Mouse (Mus musculus): ENCODE results near the gene Npffr2.
"Not testable (repeated sequence)": the region's sequence is repeated elsewhere in the genome, so short reads cannot be mapped to it uniquely, and the experiment has no call there.

The Npffr2 gene

DNA sequence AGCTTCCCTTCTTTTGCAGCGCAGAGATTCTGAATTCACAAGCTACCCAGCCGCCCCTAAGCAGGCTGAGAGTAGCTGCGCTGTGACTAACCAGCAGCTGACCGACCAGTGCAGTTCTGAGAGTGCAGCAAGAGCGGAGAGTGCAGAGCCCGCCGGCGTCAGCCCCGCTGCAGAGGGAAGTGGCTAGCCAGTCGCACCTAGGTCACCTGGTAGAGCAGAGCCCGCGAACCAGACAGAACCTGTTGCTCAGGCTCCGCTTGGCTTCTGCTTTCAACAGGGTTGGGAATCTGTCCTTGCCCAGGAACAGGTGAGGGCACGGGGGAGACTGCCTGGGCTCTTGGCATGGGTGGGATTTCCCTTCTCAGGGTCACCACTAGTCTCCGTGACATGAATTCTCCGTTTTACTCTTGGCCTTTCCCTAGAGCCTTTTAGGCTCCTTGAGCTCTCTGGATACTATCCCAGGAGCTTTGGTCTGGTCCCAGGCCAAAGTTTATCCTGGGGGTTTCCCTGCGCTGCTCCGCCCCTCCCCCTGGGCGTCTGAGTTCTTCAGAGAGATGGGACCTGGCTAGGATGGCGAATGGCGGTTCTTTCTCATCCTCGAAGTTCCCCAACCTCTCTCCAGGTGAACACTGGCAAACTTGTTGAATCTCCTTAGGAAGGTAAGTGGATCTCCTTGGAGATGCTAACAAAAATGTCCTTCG, at the start of gene Npffr2:
Npffr2 (plus strand) TSS at position 552 of the 701 bp plus-strand sequence.
- DNase-seq (ENCODE audit: low read depth, low spot score): no peak

DNA sequence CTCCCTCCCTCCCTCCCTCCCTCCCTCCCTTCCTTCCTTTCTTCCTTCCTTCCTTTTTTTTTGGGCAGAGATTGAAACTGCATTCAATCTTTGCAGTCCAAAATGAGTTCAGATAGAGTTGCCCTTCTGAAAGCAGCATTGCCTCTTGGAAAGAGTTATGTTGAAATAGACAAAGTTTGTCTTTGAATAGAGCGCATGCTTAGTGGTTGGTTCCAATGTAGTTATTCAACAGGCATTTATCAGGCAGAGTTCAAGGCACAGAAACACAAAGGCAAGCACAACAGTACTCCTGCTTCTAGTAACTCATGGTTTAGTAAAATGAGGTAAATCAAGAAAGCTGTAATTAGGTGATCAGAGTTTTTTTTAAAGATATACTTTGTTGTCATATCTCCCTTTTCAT, 34.7 kb upstream of the Npffr2 start:
- no peak for DNase-seq (ENCODE audit: low read depth, low spot score)

DNA sequence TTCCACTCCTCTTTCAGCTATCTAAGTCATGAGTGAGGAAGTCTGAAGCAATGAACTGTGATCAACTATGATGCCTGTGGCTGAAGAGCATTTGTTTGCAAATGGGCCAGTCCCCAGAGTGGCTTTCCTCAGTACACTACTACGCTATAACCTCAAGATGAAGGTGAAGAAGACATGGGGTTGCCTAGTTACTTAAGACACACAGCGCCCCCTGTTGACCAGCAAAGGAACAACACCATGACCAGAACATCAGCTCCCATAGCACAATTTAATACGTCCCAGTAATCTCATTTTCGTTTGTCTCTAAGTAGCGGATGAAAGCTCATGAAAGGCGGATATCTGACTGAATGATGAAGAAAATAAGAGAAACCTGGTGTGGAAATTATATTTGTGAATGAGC, 27.0 kb upstream of the Npffr2 start:
- DNase-seq (ENCODE audit: low read depth, low spot score): no peak

DNA sequence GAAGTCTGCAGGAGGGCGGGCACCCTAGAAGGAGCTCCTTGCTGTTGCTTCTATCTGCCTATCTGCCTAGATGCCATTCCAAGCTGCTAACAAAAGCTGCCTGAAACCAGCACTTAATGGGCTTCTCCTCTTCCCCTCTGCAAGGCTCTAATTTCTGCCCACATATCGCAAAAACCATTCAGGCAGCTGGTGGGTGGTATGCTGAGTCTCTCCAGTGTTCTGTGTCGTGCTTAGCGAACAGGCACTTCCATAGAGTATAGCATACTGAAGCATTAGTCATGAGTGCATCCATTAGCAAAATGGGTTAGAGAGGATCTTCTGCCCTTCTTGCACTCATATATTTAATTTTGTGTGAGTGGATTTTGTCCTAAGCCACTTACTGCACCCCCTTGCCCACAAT, 8.6 kb upstream of the Npffr2 start:
- DNase-seq (ENCODE audit: low read depth, low spot score): no peak

DNA sequence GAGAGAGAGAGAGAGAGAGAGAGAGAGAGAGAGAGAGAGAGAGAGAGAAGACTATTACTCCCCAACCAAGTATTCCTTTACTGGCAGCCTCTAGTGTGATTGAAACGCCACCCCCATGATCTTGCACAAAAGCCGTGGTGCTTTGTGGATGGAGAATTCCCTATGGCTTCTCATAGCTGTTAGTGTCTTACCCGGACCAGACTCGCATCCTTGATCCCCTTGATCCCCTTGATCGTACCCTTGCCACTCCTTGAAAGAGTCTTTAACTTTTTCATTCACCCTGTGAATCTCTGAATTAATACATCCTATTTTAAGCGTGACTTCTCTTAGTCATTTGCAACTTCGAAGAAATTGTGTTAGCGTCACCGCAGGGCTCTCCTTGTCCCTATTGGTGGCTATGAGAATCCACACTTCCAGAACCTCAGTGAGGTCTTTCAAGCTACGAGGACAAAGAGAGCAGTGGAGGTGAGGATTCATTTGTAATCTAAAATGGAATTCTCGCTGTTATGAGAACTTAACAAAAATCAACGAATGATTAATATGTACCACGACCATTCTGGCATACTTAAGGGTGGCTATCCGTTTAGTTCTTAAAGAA, 949 bp upstream of the Npffr2 start:
- DNase-seq (ENCODE audit: low read depth, low spot score): no peak

DNA sequence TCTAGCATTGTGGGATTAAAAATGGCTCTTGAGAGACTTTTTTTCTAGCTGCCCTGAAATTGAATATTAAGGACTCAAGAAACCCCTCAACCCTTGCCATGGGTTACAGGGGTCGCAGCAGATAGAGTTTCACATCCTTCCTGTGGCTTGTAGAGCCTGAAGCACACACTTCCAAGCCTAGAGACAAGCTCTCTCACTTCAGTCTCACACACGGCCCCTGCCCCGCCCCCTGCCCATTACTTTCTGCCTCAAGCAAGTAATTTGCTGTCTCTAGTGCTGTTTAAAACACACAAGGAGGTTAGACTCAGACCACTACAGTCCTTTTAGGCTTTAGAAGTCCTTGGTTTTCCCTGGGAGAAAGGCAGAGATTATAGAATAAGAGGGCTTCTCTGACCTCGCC, 1.7 kb downstream of the Npffr2 start:
- no peak for DNase-seq (ENCODE audit: low read depth, low spot score)

DNA sequence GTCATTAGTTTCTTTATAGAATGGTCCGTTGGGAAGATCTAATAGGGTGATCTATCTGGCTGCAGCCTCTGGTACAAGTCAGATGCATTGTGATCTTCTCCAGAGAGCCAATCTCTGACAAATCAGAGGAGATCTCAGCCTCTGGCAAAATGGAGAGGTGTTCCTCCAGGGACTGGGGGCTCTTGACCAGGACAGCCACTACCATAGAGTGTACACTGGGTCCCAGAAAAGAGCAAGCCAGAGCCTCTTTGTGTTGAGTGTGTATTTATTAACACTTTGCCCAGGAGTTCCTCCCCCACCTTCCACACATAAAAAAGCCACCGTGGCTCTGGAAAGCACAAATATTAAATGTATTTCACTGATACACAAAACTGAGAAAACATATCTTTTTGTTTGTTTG, 2.2 kb downstream of the Npffr2 start:
- DNase-seq (ENCODE audit: low read depth, low spot score): no peak

DNA sequence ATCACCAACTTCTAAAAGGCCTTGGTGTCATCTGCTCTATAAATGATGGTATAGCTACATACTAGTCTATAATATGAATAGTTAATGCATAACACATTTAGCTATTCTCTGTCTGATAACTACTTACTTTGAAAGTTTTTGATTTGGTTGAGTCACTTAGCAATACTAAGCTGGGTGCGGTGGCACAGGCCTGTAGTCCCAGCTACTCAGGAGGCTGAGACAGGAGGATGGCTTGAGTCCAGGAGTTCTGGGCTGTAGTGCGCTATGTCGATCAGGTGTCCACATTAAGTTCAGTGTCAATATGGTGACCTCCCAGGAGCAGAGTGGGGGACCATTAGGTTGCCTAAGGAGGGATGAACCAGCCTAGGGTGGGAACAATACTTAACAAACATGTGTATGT, 8.8 kb downstream of the Npffr2 start:
- no peak for DNase-seq (ENCODE audit: low read depth, low spot score)

DNA sequence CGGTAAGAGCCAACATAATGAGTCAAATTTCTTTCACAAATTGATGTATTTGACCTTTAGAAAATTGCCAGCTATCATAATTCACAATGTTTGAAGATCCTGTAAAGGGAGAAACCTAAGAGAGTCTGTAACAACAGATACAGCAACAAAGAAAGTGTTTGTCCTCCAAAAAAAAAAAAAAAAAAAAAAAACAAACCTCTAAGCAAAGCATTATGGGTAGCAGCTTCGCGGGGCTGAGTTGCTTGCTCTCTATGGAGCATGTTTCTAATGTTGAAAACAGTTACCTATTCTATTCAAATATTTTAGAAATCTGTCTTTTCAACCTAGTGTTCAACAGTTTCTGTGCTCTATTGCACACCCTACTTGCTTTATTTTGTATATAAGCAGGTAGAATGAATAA, 15.2 kb downstream of the Npffr2 start:
- DNase-seq (ENCODE audit: low read depth, low spot score): no peak

DNA sequence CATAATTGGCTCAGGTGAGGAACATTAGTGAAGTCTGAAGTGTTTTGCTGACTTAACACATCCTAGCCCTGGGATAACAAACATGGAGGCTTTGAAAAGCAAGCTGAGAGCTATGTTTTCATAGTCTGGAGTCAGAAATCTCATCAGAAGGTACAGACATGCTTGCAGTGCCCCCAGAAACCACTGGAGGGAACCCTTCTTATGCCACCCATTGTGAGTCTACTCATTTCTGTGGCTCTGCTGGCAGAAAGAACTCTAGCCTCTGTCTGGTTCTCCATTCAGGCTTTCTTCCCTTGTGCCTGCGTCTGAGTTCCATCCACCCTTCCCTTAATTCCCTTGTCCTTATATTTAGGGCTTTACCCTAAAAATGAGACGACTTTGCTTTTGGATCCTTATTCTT, 16.2 kb downstream of the Npffr2 start:
- no peak for DNase-seq (ENCODE audit: low read depth, low spot score)

DNA sequence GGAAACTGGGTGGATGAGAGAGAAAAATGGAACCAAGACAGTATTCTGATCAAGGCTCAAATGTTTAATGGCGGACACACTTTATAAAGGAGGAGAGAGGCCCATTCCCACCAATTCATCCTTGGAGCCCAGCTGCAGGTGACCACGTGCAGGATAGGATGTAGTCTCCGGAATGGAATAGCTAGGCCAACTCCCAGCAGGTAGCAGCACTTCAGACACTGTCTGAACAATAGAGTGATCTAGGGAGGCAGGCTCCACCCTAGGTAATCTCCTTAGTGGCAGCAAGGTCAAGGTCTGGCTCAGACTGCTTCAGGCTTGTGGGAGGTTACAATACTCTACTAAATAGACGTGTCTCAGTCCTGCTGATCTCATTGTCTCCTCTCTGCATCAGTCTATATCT, 31.9 kb downstream of the Npffr2 start:
- not testable (repeated sequence) for DNase-seq (ENCODE audit: low read depth, low spot score)

DNA sequence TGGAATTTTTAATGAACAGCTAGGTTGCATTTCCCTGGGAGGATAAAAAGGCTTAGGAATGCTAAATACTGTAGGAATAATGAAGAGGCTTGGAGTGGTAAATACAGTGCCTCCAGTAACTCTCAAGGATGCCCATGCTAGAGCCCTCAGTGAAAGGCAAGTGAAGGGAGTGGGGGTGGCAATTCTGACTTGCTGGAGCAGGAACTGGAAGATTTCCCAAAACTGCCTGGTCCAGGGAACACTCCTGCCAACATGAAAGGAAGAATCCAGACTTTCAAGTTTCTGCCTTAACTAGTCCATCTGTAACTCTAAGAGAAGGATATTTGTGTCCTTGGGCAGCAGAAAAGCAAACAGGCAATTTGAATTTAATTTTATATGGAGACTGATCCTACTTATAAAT, 34.2 kb downstream of the Npffr2 start:
- DNase-seq (ENCODE audit: low read depth, low spot score): no peak

DNA sequence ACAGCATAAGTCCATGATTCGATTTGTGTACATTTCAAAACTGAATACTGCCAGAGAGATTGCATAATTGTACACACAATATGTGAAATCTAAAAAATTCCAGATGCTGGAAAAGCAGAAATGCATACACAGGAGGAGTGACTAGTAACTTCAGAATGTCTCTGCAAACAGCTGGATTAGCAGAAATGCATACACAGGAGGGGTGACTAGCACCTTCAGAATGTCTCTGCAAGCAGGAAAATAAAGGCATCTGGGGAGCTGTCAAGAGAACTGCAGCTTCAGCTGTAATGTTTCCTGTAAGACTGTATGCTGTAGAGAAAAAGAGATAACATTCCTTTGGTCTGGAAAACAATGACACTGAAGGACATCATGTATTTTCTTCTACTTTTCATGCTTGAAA, 51.4 kb downstream of the Npffr2 start:
- no peak for DNase-seq (ENCODE audit: low read depth, low spot score)

DNA sequence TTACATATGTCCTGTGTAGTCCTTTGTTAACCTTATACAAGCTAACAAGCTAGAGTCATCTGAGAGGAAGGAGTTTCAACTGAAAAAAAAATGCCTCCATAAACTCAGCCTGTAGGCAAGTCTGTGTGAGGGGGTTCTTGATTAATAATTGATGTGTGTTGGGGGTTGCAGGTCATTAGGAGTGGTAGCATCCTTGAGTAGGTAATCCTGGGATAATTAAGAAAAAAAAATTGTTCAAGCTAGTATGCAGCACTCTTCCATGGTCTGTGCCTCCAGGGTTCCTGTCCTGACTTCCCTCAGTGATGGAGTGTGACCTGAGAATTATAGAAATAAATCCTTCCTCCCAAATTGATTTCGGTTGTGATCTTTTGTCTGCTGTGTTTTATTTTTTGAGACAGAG, 52.0 kb downstream of the Npffr2 start:
- no peak for DNase-seq (ENCODE audit: low read depth, low spot score)

DNA sequence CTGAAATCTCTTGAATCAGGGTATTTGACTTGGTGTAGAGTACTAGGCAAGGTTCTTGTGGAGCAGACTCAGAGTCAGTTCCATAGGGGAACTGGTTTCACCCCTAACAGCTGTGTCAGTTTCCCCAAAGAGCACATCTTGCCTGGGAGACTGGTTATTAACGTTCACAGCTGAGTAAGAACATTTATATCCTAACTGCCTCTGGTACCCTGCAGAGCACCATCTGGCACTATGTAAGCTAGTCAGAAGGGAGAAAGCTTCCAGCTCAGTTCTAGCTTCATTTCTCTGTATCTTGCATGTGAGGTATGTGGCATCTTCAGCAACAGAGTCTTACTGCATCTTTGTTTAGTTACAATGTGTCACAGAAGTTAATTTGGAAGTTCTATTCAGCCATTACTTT, 53.9 kb downstream of the Npffr2 start:
- no peak for DNase-seq (ENCODE audit: low read depth, low spot score)

DNA sequence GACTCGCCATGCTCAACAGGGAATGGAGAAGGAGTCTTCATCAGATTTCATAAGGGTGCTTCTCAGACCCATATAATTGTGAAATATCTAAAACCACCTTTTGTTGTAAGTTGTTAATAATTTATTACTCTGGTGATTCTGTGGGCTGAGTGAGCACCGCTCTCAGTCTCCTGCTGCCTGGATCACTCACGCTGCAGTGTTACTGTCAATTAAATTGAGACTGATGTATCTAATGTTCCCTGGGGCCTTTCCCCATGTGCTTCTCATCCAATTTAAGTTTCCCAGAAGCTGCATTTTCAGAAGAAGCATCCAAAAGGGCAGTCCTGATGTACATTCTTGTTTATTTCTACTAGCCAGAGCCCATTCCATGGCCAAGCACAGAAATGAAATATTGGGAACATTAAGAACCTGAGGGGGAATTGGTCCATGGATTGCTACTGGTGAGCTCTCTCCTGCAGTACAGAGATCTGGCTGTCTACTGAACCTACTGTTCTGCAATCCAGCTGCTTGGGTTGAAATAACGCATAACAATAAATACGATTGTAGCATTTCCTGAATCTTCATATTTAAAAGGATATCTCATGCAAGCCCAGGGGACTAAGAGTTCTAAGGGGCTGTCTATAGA, 54.6 kb downstream of the Npffr2 start:
- DNase-seq (ENCODE audit: low read depth, low spot score): no peak

DNA sequence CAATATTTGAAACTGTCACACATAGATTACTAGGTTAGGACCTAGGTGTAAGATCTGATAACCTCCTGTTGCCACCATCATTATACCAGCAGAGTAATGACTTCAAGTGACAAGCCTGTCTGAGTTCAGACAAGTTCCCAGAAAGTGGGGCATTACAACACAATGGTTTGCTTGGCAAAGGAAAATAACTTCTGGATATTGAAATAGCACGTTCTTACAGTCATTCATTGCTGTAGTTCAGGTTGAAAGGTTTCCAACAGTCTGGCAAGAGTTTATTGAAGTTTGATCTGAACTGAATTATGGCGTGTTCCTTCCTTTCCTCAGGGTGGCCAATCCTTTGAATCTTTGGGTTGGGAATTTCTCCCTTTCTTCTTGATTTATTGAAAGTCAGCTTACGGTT, 57.8 kb downstream of the Npffr2 start:
- DNase-seq (ENCODE audit: low read depth, low spot score): no peak

DNA sequence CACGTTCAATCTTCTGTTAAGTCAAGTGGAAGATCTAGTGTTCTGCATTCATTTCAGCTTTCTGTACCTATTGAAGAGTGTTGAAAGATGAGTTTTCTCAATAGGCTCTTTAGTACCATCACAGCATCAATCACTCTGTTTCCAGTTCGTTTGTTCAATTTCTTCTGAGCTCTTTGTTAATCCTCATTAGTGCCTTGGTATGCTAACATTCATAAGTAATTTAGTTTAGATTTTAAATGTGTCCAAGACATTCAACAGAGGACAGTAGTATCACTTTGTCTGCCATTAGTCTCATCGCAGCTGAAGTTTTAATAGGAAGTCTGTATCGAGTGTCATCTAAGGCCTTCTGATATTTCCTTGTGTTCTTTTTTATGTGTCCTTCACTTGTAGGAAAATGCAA, 65.1 kb downstream of the Npffr2 start:
- DNase-seq (ENCODE audit: low read depth, low spot score): no peak

DNA sequence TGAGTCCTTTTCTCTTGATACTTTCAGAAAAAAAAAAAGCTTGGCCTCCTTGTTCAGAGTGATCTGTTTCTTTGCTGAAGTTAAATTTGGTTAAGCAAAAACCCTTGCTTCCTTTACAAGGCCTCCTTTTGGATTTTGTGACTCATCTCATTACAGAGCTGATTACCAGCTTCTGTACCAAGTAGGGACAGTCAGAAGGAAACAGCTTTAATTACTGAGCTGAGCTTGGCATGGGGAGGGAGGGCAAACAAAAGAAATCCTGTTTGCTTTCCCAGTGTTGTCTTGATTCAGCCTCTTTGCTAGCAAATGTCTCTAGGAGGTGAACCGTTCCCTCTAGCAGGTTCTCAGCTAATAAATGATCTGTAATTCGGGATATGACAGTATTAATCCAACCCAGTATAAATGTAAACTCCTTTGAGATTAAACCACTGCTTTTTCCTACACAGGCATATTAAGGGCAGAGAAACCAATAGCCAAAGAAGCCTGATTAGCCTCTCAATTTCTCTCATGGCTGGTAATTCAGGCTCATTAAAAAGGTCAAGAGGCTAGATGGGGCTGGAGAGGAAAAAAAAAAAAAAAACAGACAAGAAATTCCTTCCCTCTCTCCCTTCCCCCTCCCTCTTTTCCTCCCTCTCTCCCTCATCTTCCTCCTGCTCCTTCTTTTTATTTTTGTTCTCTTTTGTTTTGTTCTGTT, 84.2 kb downstream of the Npffr2 start:
- DNase-seq (ENCODE audit: low read depth, low spot score): no peak

DNA sequence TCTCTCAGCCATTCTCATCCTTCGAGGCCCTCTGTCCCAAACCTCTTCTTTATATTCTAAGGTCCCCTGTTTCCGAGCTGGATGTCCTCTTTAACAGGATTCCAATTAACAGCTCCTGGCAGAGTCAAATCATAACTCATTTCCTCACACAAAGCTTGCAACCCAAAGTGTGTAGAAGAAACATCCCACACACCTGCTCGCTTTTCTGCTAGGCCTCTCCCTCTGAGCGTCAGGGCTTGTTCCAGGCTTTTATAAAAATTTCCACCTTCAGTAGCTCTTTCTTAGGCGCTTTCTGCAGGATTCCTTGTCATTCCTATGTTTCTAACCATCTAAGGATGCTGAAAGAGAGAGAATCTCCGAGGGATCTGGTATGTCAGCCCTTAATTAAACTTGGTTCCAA, 85.0 kb downstream of the Npffr2 start:
- DNase-seq (ENCODE audit: low read depth, low spot score): no peak

DNA sequence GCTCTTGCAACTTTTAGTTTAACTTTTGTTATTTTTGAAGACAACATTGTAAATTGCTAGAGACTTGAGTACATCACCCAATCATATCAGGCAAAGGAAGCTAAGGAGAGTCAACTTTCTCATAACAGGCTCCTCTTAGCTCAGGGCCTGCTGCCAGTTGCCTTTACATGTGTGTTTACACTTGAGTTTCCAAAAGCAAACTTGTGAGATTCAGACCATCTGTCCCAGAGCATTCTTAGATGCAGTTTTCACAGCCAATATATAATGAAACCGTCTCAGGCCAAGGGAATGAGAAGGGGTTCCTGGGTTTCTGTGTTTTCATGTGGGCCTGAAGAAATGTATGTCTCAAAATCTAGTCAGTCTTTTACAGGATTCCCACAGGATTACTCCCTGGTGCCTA, 104.4 kb downstream of the Npffr2 start:
- no peak for DNase-seq (ENCODE audit: low read depth, low spot score)
